Mouse (Mus musculus) ES-Bruce4 (cell line): ENCODE results near the gene Iqcd.

Experiments
- EP300 ChIP-seq: IDR thresholded peaks from 2 replicates; pipeline ENCODE4 v1.6.1; 2011; ENCODE audit warnings: low read depth, low read length; ENCODE audit not compliant: insufficient read depth
- POLR2A ChIP-seq: IDR thresholded peaks from one replicate; pipeline ENCODE4 v1.8.1; 2011; ENCODE audit warnings: low read length; ENCODE audit not compliant: insufficient read depth

GRCm38 (mm10) chr5:120590356-120591010, 1.7 kb downstream of the Iqcd start:
- TF ChIP-seq POLR2A (no peak), EP300 (peak; percentile 48; the same call in 1 of the 2 replicates)
